Mouse (Mus musculus) lung, postnatal 4 days (tissue): ENCODE measurements around the gene Lipc.
A peak's percentile ranks its signal among the peaks of the same experiment; 100 is the strongest.

Source experiments
- DNase-seq, 2 experiments: peaks; one replicate each; pipeline ENCODE4 v3.0.0; 2021

Lipc gene

GRCm38 (mm10) chr9:70816701-70817305 is 135.2 kb downstream of the Lipc start:
- no peak for DNase-seq

DNA sequence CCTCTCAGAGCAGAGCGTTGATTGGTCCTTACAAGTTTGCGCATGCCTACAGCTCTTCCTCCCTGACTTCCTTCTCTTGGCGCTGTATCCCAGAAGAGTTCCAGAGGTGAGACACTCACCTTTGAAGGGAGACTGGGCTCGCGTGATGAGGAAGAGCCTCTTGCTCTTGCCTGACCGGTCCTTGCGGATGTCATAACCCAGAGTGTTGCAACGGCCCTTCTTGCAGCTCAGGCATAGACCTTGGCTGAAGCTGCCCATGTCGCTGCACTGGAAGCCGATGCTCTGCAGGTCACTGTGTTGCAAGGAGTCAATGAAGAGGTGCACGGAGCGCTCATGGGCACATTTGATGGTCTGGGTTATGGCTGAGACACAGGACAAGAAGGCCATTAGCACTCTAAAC is 139.5 kb downstream of the Lipc start:
- DNase-seq, result peak; percentile 49 to 53

- DNase-seq, result no peak
Observed at GRCm38 (mm10) chr9:70807714-70808113, 144.3 kb downstream of the Lipc start.

DNA sequence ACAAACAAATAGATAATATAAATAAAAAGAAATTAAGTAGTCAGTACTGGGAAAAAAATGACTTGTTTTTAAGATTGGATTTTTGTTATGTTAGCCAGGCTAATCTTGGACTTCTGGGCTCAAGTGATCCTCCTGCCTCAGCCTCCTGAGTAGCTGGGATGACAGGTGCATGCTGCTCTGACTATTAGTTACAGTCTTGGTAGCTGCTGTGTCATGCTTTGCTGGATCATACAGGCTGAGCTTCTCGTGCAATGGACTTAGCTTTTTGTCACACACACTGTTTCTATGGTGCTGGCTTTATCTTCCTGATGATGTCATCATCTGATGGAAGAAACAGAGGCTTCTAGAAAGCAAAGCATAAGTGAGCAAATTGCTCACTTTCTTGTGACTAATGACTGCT is 146.0 kb downstream of the Lipc start:
- no peak for DNase-seq

DNA sequence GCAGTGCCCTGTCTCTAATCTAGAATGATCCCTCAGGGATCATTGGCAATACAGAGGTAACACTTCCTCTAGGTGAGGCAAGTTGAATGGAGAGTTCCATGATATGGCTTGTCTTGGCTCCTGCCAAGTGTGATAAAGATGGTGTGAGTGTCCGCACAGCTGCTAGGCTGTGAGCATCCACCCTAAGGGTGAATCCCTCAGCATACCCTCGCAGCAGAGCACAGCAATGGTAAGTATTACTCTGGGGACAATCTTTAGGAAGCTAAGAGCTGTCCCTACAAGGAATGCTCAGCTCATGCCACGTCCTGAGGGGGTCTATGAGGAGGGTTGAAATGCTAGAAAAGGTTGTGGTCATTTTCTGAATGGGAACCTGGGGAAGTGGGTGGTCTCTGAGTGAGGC is 149.2 kb downstream of the Lipc start:
- DNase-seq, result no peak

GRCm38 (mm10) chr9:70801761-70802160 is 150.3 kb downstream of the Lipc start:
- no peak for DNase-seq

DNA sequence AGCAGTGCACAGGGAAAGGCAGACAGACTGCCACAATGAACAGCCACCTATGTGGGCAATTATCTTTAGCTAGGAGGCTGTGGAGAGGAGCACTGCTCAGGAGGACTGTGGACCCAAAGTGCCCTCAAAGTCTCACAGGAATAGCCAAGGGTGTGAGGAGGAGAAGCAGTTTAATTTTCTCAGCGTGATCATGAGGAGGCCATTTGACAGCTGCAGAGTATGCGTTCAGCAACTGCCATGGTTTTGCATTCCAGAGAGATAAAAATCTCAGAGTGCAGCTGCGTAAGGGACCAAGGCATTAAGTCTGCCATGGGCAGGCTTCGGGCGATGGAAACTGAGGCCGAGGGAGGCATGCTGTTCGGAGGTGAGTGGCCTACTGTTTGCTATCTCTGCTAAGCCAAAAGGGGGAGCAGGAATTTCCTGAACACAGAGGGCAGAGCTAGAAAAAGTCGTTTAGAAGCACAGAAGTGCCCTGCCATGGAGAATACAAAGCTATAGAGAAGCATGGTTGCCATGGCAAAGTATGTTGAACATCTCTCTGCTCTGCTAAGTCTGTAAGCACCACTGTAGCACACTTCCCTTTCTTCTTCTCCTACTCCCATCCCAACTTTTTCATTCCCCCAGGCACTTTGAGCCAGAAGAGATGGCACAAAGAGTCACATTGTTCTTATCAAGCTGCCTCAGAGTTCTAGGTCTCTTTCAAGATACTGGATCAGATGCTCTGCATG is 151.3 kb downstream of the Lipc start:
- DNase-seq, result no peak

DNA sequence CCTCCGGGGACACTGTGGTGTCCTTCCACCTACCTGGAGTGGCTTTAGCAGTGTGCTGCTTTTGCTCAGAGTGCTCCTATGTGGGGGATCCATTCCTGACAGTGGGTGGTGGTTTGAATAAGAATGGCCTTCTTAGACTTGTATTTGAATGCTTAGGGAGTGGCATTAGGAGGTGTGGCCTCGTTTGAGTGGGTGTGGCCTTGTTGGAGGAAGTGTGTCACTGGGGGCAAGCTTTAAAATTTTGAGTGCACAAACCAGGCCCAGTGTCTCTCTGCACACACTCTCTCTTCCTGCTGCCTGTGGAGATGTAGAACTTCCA is 156.6 kb downstream of the Lipc start:
- DNase-seq, result no peak

DNA sequence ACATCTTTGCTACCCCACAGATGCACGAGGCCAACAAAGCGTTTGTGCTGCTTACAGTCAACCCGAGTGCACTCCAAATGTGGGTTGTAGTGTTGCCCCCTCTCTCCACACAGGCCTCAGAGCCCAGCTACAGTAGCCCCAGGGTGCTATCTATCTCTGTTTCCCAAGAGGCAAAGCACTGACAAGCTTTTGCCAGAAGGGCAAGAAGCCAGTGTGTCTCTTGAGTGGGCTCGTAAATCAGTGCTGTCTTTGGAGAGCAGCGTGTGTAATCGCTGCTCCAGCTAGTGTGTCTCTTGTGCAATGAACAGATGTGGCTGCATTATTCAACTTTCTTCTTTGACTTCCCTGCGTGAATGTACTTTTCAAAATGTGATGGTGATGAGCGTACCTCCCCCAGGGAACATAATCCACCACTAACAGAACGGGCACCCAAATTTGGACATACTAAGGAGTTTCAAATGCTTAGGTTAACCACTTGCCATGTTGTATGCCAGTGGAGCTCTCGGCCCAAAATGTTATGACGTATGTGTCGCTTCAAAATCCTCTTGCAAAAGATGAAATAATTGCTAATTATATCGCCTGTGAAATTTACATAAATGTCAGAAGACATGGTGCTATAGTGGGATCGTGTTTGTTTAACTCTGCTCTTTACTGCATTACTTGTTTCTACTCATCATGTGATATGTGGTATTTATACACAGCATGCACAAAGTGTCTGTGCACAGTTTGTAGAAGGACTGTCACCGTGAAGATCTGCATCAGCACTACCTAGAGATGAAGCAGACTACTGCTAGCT is 157.2 kb downstream of the Lipc start:
- peak; percentile 30 to 54 for DNase-seq

GRCm38 (mm10) chr9:70790621-70791020 is 161.4 kb downstream of the Lipc start:
- DNase-seq, result no peak

DNA sequence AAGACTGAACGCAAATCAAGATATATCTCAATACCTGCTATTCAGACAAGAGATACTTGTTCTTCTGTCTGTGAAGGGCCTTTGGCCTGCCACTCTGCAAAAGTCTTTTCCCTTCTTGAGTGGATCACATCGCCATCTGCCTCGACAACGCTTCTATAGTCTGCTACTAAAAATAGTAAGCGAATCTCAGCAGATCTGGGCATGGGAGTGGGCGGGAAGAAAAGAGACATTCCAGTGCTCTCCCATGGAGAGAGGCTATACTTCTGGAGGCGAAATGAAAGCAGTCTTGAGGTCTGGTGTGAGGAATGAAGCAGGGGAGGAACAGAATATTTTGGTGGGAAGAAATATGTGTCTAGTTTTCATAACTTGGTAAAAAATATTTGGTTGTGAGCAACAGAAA is 163.3 kb downstream of the Lipc start:
- no peak for DNase-seq

GRCm38 (mm10) chr9:70782191-70782590 is 169.8 kb downstream of the Lipc start:
- no peak for DNase-seq

- no peak for DNase-seq
Observed at GRCm38 (mm10) chr9:70775517-70775916, 176.5 kb downstream of the Lipc start.

- no peak for DNase-seq
Observed at GRCm38 (mm10) chr9:70760974-70761373, 191.1 kb downstream of the Lipc start.

- no peak for DNase-seq
Observed at GRCm38 (mm10) chr9:70751504-70752222, 200.4 kb downstream of the Lipc start.
